Mouse (Mus musculus) MEL (cell line): ENCODE measurements around the gene Synpo2l. TPM values are rescaled to one million over a fixed set of nuclear protein-coding genes. Genes with fewer than 3 reads are reported as not detected.

Source experiments
- DNase-seq: peaks from one replicate; pipeline ENCODE4 v3.0.0; 2011; ENCODE audit warnings: low read depth, low spot score
- H3K27ac ChIP-seq: 2 replicates; pipeline ENCODE4 v1.5.1; 2012; ENCODE audit warnings: low read depth, mild to moderate bottlenecking, control low read depth, low read length, moderate library complexity; ENCODE audit not compliant: control insufficient read depth
- H3K27me3 ChIP-seq, 2 experiments: fragments of 150-350 bp in 1 of 2; sonication (generic) in 1 of 2; 2 replicates each; pipeline ENCODE4 v1.6.1; 2012; ENCODE audit warnings: low read length in 2 of 2, mild to moderate bottlenecking in 2 of 2, improper control_type of control experiment in 1 of 2, moderate library complexity in 1 of 2; ENCODE audit not compliant: insufficient read depth in 2 of 2, control insufficient read depth in 1 of 2
- H3K36me3 ChIP-seq, 2 experiments: 2 replicates each; pipeline ENCODE4 v1.6.1; 2012 to 2014; ENCODE audit warnings: low read length in 2 of 2, improper control_type of control experiment in 1 of 2, inconsistent platforms in 1 of 2, mild to moderate bottlenecking in 1 of 2; ENCODE audit not compliant: insufficient read depth in 2 of 2, control insufficient read depth in 1 of 2
- H3K4me1 ChIP-seq, 2 experiments: fragments of 150-350 bp in 1 of 2; sonication (generic) in 1 of 2; 2 replicates each; pipeline ENCODE4 v1.6.1; 2012; ENCODE audit warnings: low read length in 2 of 2, improper control_type of control experiment in 1 of 2, mild to moderate bottlenecking in 1 of 2; ENCODE audit not compliant: insufficient read depth in 2 of 2, control insufficient read depth in 1 of 2
- H3K4me3 ChIP-seq, 2 experiments: fragments of 150-350 bp in 1 of 2; sonication (generic) in 1 of 2; 2 replicates each; pipeline ENCODE4 v1.5.1; 2012; ENCODE audit warnings: low read depth in 2 of 2, low read length in 2 of 2, mild to moderate bottlenecking in 2 of 2, moderate library complexity in 2 of 2, control low read depth in 1 of 2, improper control_type of control experiment in 1 of 2; ENCODE audit not compliant: control insufficient read depth in 1 of 2, insufficient read depth in 1 of 2
- H3K79me2 ChIP-seq: 2 replicates; pipeline ENCODE4 v1.6.1; 2012; ENCODE audit warnings: mild to moderate bottlenecking, low read length, moderate library complexity; ENCODE audit not compliant: control insufficient read depth, poor library complexity, insufficient read depth
- H3K9ac ChIP-seq: 2 replicates; pipeline ENCODE4 v1.6.1; 2012; ENCODE audit warnings: low read depth, mild to moderate bottlenecking, control low read depth, low read length, moderate library complexity; ENCODE audit not compliant: control insufficient read depth, poor library complexity, severe bottlenecking
- H3K9me3 ChIP-seq: fragments of 150-350 bp; sonication (generic); replicated peaks from 2 replicates; pipeline ENCODE4 v1.6.1; 2012; ENCODE audit warnings: mild to moderate bottlenecking, low read length, improper control_type of control experiment, moderate library complexity; ENCODE audit not compliant: insufficient read depth
- CHD1 ChIP-seq: IDR thresholded peaks from 2 replicates; pipeline ENCODE4 v1.6.1; 2012; ENCODE audit warnings: low read depth, mild to moderate bottlenecking, inconsistent platforms, low read length, improper control_type of control experiment
- E2F4 ChIP-seq: IDR thresholded peaks from 2 replicates; pipeline ENCODE4 v1.6.1; 2011; ENCODE audit warnings: low read depth, low read length, improper control_type of control experiment, borderline replicate concordance
- ELF1 ChIP-seq: IDR thresholded peaks from 2 replicates; pipeline ENCODE4 v1.6.1; 2014; ENCODE audit warnings: low read depth, mild to moderate bottlenecking, inconsistent platforms, low read length, improper control_type of control experiment, moderate library complexity
- ETS1 ChIP-seq: IDR thresholded peaks from 2 replicates; pipeline ENCODE4 v1.6.1; 2012; ENCODE audit warnings: low read depth, mild to moderate bottlenecking, inconsistent platforms, low read length, improper control_type of control experiment, moderate library complexity
- GABPA ChIP-seq: IDR thresholded peaks from 2 replicates; pipeline ENCODE4 v1.6.1; 2012; ENCODE audit warnings: low read depth, mild to moderate bottlenecking, inconsistent platforms, low read length, improper control_type of control experiment, moderate library complexity
- GATA1 ChIP-seq: IDR thresholded peaks from 2 replicates; pipeline ENCODE4 v1.6.1; 2011; ENCODE audit warnings: low read depth, low read length, improper control_type of control experiment
- HCFC1 ChIP-seq: IDR thresholded peaks from 2 replicates; pipeline ENCODE4 v1.6.1; 2012; ENCODE audit warnings: low read depth, mild to moderate bottlenecking, inconsistent platforms, low read length, improper control_type of control experiment, moderate library complexity
- KAT2A ChIP-seq: conservative IDR thresholded peaks from 2 replicates; pipeline ENCODE4 v1.6.1; 2012; ENCODE audit warnings: low read depth, low read length, improper control_type of control experiment, inconsistent platforms
- MAFK ChIP-seq: IDR thresholded peaks from 2 replicates; pipeline ENCODE4 v1.6.1; 2011; ENCODE audit warnings: low read depth, mild to moderate bottlenecking, low read length, improper control_type of control experiment, borderline replicate concordance
- MAZ ChIP-seq: IDR thresholded peaks from 2 replicates; pipeline ENCODE4 v1.6.1; 2012; ENCODE audit warnings: low read depth, mild to moderate bottlenecking, inconsistent platforms, low read length, improper control_type of control experiment
- MXI1 ChIP-seq: IDR thresholded peaks from 2 replicates; pipeline ENCODE4 v1.6.1; 2011; ENCODE audit warnings: mild to moderate bottlenecking, low read depth, low read length, improper control_type of control experiment
- MYB ChIP-seq: IDR thresholded peaks from 2 replicates; pipeline ENCODE4 v1.6.1; 2011; ENCODE audit warnings: mild to moderate bottlenecking, low read depth, low read length, improper control_type of control experiment
- MYC ChIP-seq: IDR thresholded peaks from 2 replicates; pipeline ENCODE4 v1.6.1; 2011; ENCODE audit warnings: low read depth, mild to moderate bottlenecking, low read length, improper control_type of control experiment, moderate library complexity
- NELFE ChIP-seq: IDR thresholded peaks from 2 replicates; pipeline ENCODE4 v1.6.1; 2011; ENCODE audit warnings: low read depth, low read length, improper control_type of control experiment
- NRF1 ChIP-seq: IDR thresholded peaks from 2 replicates; pipeline ENCODE4 v1.6.1; 2014; ENCODE audit warnings: low read depth, mild to moderate bottlenecking, inconsistent platforms, low read length, improper control_type of control experiment, moderate library complexity; ENCODE audit not compliant: poor library complexity, insufficient read depth, severe bottlenecking
- POLR2A ChIP-seq, 2 experiments: IDR thresholded peaks; 2 replicates each; pipeline ENCODE4 v1.6.1; 2011 to 2012; ENCODE audit warnings: low read length in 2 of 2, mild to moderate bottlenecking in 2 of 2, control low read depth in 1 of 2, improper control_type of control experiment in 1 of 2, low read depth in 1 of 2, moderate library complexity in 1 of 2; ENCODE audit not compliant: control insufficient read depth in 1 of 2, insufficient read depth in 1 of 2, poor library complexity in 1 of 2
- RAD21 ChIP-seq: IDR thresholded peaks from 2 replicates; pipeline ENCODE4 v1.6.1; 2011; ENCODE audit warnings: mild to moderate bottlenecking, low read depth, low read length, improper control_type of control experiment
- RCOR1 ChIP-seq: IDR thresholded peaks from 2 replicates; pipeline ENCODE4 v1.6.1; 2012; ENCODE audit warnings: low read depth, mild to moderate bottlenecking, inconsistent platforms, low read length, improper control_type of control experiment
- SIN3A ChIP-seq: IDR thresholded peaks from 2 replicates; pipeline ENCODE4 v1.6.1; 2012; ENCODE audit warnings: low read length, improper control_type of control experiment, inconsistent platforms
- SMC3 ChIP-seq: IDR thresholded peaks from 2 replicates; pipeline ENCODE4 v1.6.1; 2011; ENCODE audit warnings: low read depth, low read length, improper control_type of control experiment
- TAL1 ChIP-seq: IDR thresholded peaks from 2 replicates; pipeline ENCODE4 v1.6.1; 2012; ENCODE audit warnings: mild to moderate bottlenecking, inconsistent platforms, low read length, moderate library complexity, mixed read lengths
- TBP ChIP-seq: IDR thresholded peaks from 2 replicates; pipeline ENCODE4 v1.8.0; 2011; ENCODE audit warnings: low read depth, low read length, improper control_type of control experiment
- TCF12 ChIP-seq: IDR thresholded peaks from 2 replicates; pipeline ENCODE4 v1.6.1; 2014; ENCODE audit warnings: low read depth, mild to moderate bottlenecking, inconsistent platforms, low read length, improper control_type of control experiment, moderate library complexity
- UBTF ChIP-seq: IDR thresholded peaks from 2 replicates; pipeline ENCODE4 v1.6.1; 2012; ENCODE audit warnings: low read depth, mild to moderate bottlenecking, inconsistent platforms, low read length, improper control_type of control experiment, moderate library complexity, borderline replicate concordance; ENCODE audit not compliant: insufficient read depth
- USF2 ChIP-seq, 2 experiments: IDR thresholded peaks; 2 replicates each; pipeline ENCODE4 v1.6.1; 2011 to 2012; ENCODE audit warnings: improper control_type of control experiment in 2 of 2, low read length in 2 of 2, borderline replicate concordance in 1 of 2, inconsistent platforms in 1 of 2, low read depth in 1 of 2, mild to moderate bottlenecking in 1 of 2; ENCODE audit not compliant: insufficient read depth in 1 of 2
- ZMIZ1 ChIP-seq: IDR thresholded peaks from 2 replicates; pipeline ENCODE4 v1.6.1; 2012; ENCODE audit warnings: low read depth, mild to moderate bottlenecking, inconsistent platforms, low read length, improper control_type of control experiment, moderate library complexity
- polyA plus RNA-seq, 2 experiments: library from polyadenylated mRNA; stranded (reverse) in 1 of 2; unstranded in 1 of 2; fragments of >175 nt in 1 of 2; fragments of >200 nt in 1 of 2; gene quantifications; 2 replicates each; pipeline versions ENCODE4 v1.2.1 to v1.2.4; 2012; ENCODE audit warnings: low replicate concordance in 2 of 2, low read depth in 1 of 2; ENCODE audit not compliant: insufficient read length in 2 of 2, insufficient read depth in 1 of 2, missing spikeins in 1 of 2
- total RNA-seq: library from RNA; depleted of rRNA; stranded (reverse); fragments of 300-350 nt; gene quantifications from 2 replicates; pipeline ENCODE4 v1.2.3, GENCODE M21; 2012

Gene Synpo2l
- total and polyA plus RNA-seq, 3 experiments: 0.04 to 0.06 TPM; not detected in 1

GRCm38 (mm10) chr14:20667469-20667868 is 685 bp downstream of the Synpo2l start:
- TF ChIP-seq HCFC1 (no peak), POLR2A (IDR thresholded peaks at IDR 0.05; ENCODE audit: control insufficient read depth in 1 of 2, insufficient read depth in 1 of 2, low read depth in 1 of 2, low read length in 2 of 2, poor library complexity in 1 of 2) (no peak), GATA1 (no peak), TBP (no peak), RAD21 (no peak), E2F4 (no peak), MXI1 (no peak), MYB (no peak), MYC (no peak), TCF12 (no peak), ELF1 (no peak), NRF1 (no peak), MAZ (no peak), NELFE (no peak), KAT2A (no peak), SMC3 (no peak), RCOR1 (no peak), SIN3A (no peak), MAFK (no peak), TAL1 (no peak)
- Histone ChIP-seq H3K4me3 (no peak overlapping the region), H3K36me3 (no peaks in the 10 kb centered on the region), H3K79me2 (no peaks in the 10 kb centered on the region), H3K27me3 (peaks cover 0 to 14% of the 10 kb centered on the region in 2 experiments; a peak in 1 of 4 replicates), H3K9ac (no peak overlapping the region), H3K4me1 (no peaks in the 10 kb centered on the region), H3K9me3 (no peaks in the 10 kb centered on the region), H3K27ac (no peak overlapping the region)
- no peak for DNase-seq

- no peak overlapping the region for H3K4me3 ChIP-seq
Measured at GRCm38 (mm10) chr14:20664436-20664835, 3.7 kb downstream of the Synpo2l start.

More at GRCm38 (mm10) chr14:20664436-20664835, 3.7 kb downstream of the Synpo2l start:
- H3K27ac ChIP-seq: no peak overlapping the region
- TF ChIP-seq USF2 (IDR thresholded peaks at IDR 0.05; ENCODE audit: borderline replicate concordance in 1 of 2, insufficient read depth in 1 of 2, low read depth in 1 of 2, low read length in 2 of 2) (no peak), TCF12 (no peak), GABPA (no peak), CHD1 (no peak), ZMIZ1 (no peak), ETS1 (no peak), MAFK (no peak), RAD21 (no peak), GATA1 (no peak), POLR2A (IDR thresholded peaks at IDR 0.05; ENCODE audit: control insufficient read depth in 1 of 2, insufficient read depth in 1 of 2, low read depth in 1 of 2, low read length in 2 of 2, poor library complexity in 1 of 2) (no peak), TAL1 (no peak), SMC3 (no peak), ELF1 (no peak), KAT2A (no peak), HCFC1 (no peak), UBTF (no peak)
- no peak for DNase-seq
- H3K79me2 ChIP-seq: no peaks in the 10 kb centered on the region
- peaks cover 0 to 17% of the 10 kb centered on the region in 2 experiments; a peak in 1 of 4 replicates for H3K27me3 ChIP-seq
- no peaks in the 10 kb centered on the region for H3K36me3 ChIP-seq
- peaks cover 0 to 9% of the 10 kb centered on the region in 2 experiments; a peak in 2 of 4 replicates for H3K4me1 ChIP-seq
- H3K9ac ChIP-seq: no peak overlapping the region
- H3K9me3 ChIP-seq: no peaks in the 10 kb centered on the region
